Mouse (Mus musculus) neutrophil, adult 5-6 weeks (primary cell): ENCODE data around the gene Phkb. TPM values are rescaled to one million over a fixed set of nuclear protein-coding genes. Genes with fewer than 3 reads are reported as not detected.
A peak's percentile ranks its signal among the peaks of the same experiment; 100 is the strongest.

Source experiments
- ATAC-seq: fragments of 151-379, 151-347 bp; 2 replicates; pipeline ENCODE4 v1.8.0; 2017; ENCODE audit warnings: mild to moderate bottlenecking, moderate TSS enrichment; ENCODE audit not compliant: insufficient number of reproducible peaks, poor library complexity, low FRiP score, severe bottlenecking; ENCODE audit errors: extremely low read depth
- total RNA-seq: library from RNA; stranded (forward); fragments of 200-1000 nt; gene quantifications from 2 replicates; pipeline ENCODE4 v1.2.3, GENCODE M21; 2017

Phkb gene
- total RNA-seq, 1 experiment from 2014 or later = 23.9 TPM

GRCm38 (mm10) chr8:85926107-85926506 lies 85.3 kb downstream of the Phkb start:
- no peak for ATAC-seq

- no peak for ATAC-seq
Measured at GRCm38 (mm10) chr8:85936148-85936547, 95.4 kb downstream of the Phkb start.

- ATAC-seq = no peak
Measured at GRCm38 (mm10) chr8:85937343-85937742, 96.6 kb downstream of the Phkb start.

GRCm38 (mm10) chr8:85944820-85945219 lies 104.1 kb downstream of the Phkb start:
- ATAC-seq = no peak

- ATAC-seq = no peak
Measured at GRCm38 (mm10) chr8:85958391-85958790, 117.6 kb downstream of the Phkb start.

- no peak for ATAC-seq
Measured at GRCm38 (mm10) chr8:85959880-85960279, 119.1 kb downstream of the Phkb start.

- no peak for ATAC-seq
Measured at GRCm38 (mm10) chr8:85977588-85978077, 136.9 kb downstream of the Phkb start.

GRCm38 (mm10) chr8:85992911-85993310 lies 152.2 kb downstream of the Phkb start:
- no peak for ATAC-seq

GRCm38 (mm10) chr8:85993661-85994060 lies 152.9 kb downstream of the Phkb start:
- no peak for ATAC-seq

GRCm38 (mm10) chr8:85995971-85996370 lies 155.2 kb downstream of the Phkb start:
- ATAC-seq = no peak

GRCm38 (mm10) chr8:86006485-86006884 lies 165.7 kb downstream of the Phkb start:
- no peak for ATAC-seq

- ATAC-seq = no peak
Measured at GRCm38 (mm10) chr8:86016806-86017205, 176.0 kb downstream of the Phkb start.

- no peak for ATAC-seq
Measured at GRCm38 (mm10) chr8:86028646-86029312, 188.0 kb downstream of the Phkb start.

- ATAC-seq = no peak
Measured at GRCm38 (mm10) chr8:86029451-86029850, 188.7 kb downstream of the Phkb start.

- ATAC-seq = no peak
Measured at GRCm38 (mm10) chr8:86034662-86035365, 194.1 kb downstream of the Phkb start.

- ATAC-seq = no peak
Measured at GRCm38 (mm10) chr8:86035371-86035770, 194.6 kb downstream of the Phkb start.

GRCm38 (mm10) chr8:86038462-86038861 lies 197.7 kb downstream of the Phkb start:
- ATAC-seq = no peak

GRCm38 (mm10) chr8:86042049-86042448 lies 201.3 kb downstream of the Phkb start:
- ATAC-seq = no peak

- ATAC-seq = no peak
Measured at GRCm38 (mm10) chr8:86050882-86051281, 210.1 kb downstream of the Phkb start.

GRCm38 (mm10) chr8:86052003-86052402 lies 211.2 kb downstream of the Phkb start:
- ATAC-seq = peak; percentile 39; the same call in 1 of the 2 replicates
